In the genomic region with DNA sequence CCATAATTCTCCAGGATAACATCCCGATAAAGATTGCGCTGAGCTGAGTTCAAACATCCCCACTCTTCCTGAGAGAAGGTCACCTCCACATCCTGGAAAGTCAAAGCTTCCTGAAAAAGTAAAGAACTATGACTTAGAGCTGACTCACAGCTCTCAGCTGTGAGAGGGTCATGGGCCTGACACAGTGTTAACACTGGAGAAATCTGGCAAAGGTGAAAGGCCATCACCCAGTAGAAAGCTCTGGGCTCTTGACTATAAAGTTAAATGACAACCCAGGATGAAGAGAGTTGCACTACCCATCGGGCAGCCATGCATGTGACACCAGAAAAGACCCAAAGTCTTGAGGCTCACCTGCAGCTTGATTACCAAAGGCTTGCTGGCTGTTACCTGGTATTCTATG, we compare ENCODE assay signal across 42 mouse cellular contexts. TPM values are rescaled to one million over a fixed set of nuclear protein-coding genes. Genes with fewer than 3 reads are reported as not detected.
"Had no signal": no experiment of that assay in that cellular context is flagged by ENCODE, and none has a peak within 500 bp of the region (broad histone marks: within the 10 kb centered on the region; RNA-seq: fewer than 3 reads in every experiment).

No protein-coding gene starts in this region.

- DNase-seq: left cerebral cortex, postnatal 4 days; liver, embryonic 13.5 days; liver, postnatal 0 days; lung, adult 18-20 months; lung, adult 2 months; lung, embryonic 14.5 days; lung, postnatal 10 days; lung, postnatal 14 days; lung, postnatal 36 days; lung, postnatal 4 days; midbrain, embryonic 14.5 days had no signal

- H3K27ac ChIP-seq: left cerebral cortex, adult 2 months; limb, embryonic 10.5 days; limb, embryonic 12.5 days; limb, embryonic 13.5 days; limb, embryonic 15.5 days; liver, embryonic 12.5 days; liver, embryonic 13.5 days; liver, embryonic 14.5 days; liver, embryonic 15.5 days; lung, embryonic 15.5 days; macrophage; midbrain, embryonic 10.5 days; midbrain, embryonic 12.5 days; midbrain, embryonic 13.5 days; midbrain, embryonic 15.5 days; neural tube, embryonic 12.5 days had no signal

- H3K4me3 ChIP-seq: left cerebral cortex, adult 2 months; limb, embryonic 10.5 days; limb, embryonic 12.5 days; limb, embryonic 13.5 days; limb, embryonic 15.5 days; liver, embryonic 12.5 days; liver, embryonic 13.5 days; liver, embryonic 15.5 days; lung, embryonic 15.5 days; megakaryocyte, embryonic 14.5 days; midbrain, embryonic 10.5 days; midbrain, embryonic 12.5 days; midbrain, embryonic 13.5 days; midbrain, embryonic 15.5 days; myocyte; neural tube, embryonic 12.5 days had no signal

- H3K27me3 ChIP-seq: limb, embryonic 12.5 days; limb, embryonic 13.5 days; limb, embryonic 15.5 days; liver, embryonic 12.5 days; liver, embryonic 13.5 days; liver, embryonic 15.5 days; lung, embryonic 15.5 days; megakaryocyte, embryonic 14.5 days; midbrain, embryonic 12.5 days; midbrain, embryonic 13.5 days; midbrain, embryonic 15.5 days; neural tube, embryonic 12.5 days had no signal

- H3K9ac ChIP-seq: limb, embryonic 12.5 days; limb, embryonic 13.5 days; limb, embryonic 15.5 days; liver, embryonic 12.5 days; liver, embryonic 13.5 days; liver, embryonic 14.5 days; liver, embryonic 15.5 days; liver, postnatal 0 days; lung, embryonic 14.5 days; lung, embryonic 15.5 days; midbrain, embryonic 12.5 days; midbrain, embryonic 13.5 days; midbrain, embryonic 15.5 days; neural tube, embryonic 12.5 days had no signal

- H3K4me1 ChIP-seq: limb, embryonic 10.5 days; limb, embryonic 12.5 days; limb, embryonic 13.5 days; limb, embryonic 15.5 days; liver, embryonic 12.5 days; liver, embryonic 13.5 days; liver, embryonic 15.5 days; lung, embryonic 15.5 days; megakaryocyte, embryonic 14.5 days; midbrain, embryonic 10.5 days; midbrain, embryonic 12.5 days; midbrain, embryonic 13.5 days; midbrain, embryonic 15.5 days; neural tube, embryonic 12.5 days had no signal

RNA-seq across cellular contexts. Expression of a gene that starts 12.9 kb away (rescaled TPM):
- total RNA-seq: left cerebral cortex, adult 2 months; left cerebral cortex, adult 8-10 months; left cerebral cortex, postnatal 10 days; left cerebral cortex, postnatal 14 days; left cerebral cortex, postnatal 25 days; left cerebral cortex, postnatal 36 days; left cerebral cortex, postnatal 4 days; megakaryocyte progenitor cell, adult 5-6 weeks; megakaryocyte, adult 5-6 weeks; megakaryocyte-erythroid progenitor cell, adult 5-6 weeks; midbrain, postnatal 0 days; monocyte, adult 5-6 weeks had no signal
- polyA plus RNA-seq: limb, embryonic 11.5 days; liver, embryonic 11.5 days; liver, embryonic 13.5 days; liver, embryonic 14.5 days; liver, embryonic 15.5 days; liver, embryonic 16.5 days; liver, postnatal 0 days; lung, adult 2 months; macrophage; midbrain, embryonic 10.5 days; midbrain, embryonic 16.5 days had no signal
